In the genomic region with DNA sequence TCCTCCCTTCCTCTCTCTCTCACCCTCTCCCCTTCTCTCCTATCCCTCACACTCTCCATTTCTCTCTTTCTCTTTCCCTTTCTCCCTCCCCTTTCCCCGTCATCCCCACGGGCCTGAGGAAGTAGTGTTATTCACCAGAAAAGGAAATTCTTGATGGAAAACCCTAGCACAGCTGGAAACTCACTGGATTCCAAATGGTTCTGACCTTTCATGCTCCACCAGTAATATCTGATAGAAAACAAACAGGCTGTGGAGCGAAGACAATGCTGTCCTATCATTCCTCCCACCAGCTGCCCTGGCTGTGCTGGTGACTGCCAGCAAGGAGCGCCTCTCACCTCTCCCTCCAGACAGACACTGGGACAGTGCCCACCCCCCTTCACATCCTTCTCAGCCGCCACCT, we compare ENCODE assay signal across 11 mouse cellular contexts. TPM values are rescaled to one million over a fixed set of nuclear protein-coding genes. Genes with fewer than 3 reads are reported as not detected.
DNase-seq lines count a peak whose midpoint lies in the region; ATAC-seq lines count a peak whose summit lies in the region.
"Had no signal": no experiment of that assay in that cellular context is flagged by ENCODE, and none has a peak within 500 bp of the region (broad histone marks: within the 10 kb centered on the region; RNA-seq: fewer than 3 reads in every experiment).

No protein-coding gene starts in this region.

- H3K36me3 ChIP-seq in midbrain, embryonic 12.5 days: peaks cover 15% of the 10 kb centered on the region

- 8% methylated on average over 5 of the region's 5 CpGs for WGBS in midbrain, embryonic 12.5 days

- intact Hi-C loops in heart, postnatal 14 days (cut with DNase I): no loop called here
- intact Hi-C loops in heart, postnatal 10 days (cut with DNase I): no loop called here

- H3K27me3 ChIP-seq in midbrain, embryonic 12.5 days: no peaks in the 10 kb centered on the region; the same call in 1 of the 2 replicates

- 0 out of 2 replicates have a peak overlapping the region, but pooled peaks have one; percentile 32 for H3K9ac ChIP-seq in midbrain, embryonic 12.5 days (replicated peaks)

- peak; percentile 9 to 18 for DNase-seq in heart, adult 18-20 months
- DNase-seq in heart, postnatal 14 days: no peak
- DNase-seq in brain, adult 2 months (ENCODE audit: low read depth, low spot score): peak; percentile 42
- peak; percentile 17 to 28 for DNase-seq in heart, postnatal 10 days
- DNase-seq in T-cell, adult 2 months (ENCODE audit: low spot score): no peak
- DNase-seq in testis, postnatal 10 days (ENCODE audit: low spot score): no peak
- DNase-seq in adrenal gland, postnatal 4 days (ENCODE audit: low spot score in 2 of 2): no peak
- DNase-seq: B cell, adult 2 months had no signal

- peak; percentile 55 for ATAC-seq in midbrain, embryonic 12.5 days (ENCODE audit: low FRiP score, low read depth)
- ATAC-seq: activated CD4-positive, CD25-positive, alpha-beta regulatory T cell, adult 4 months had no signal

- no peaks in the 10 kb centered on the region for H3K9me3 ChIP-seq in midbrain, embryonic 12.5 days

- peak overlapping the region; percentile 46 for H3K4me2 ChIP-seq in midbrain, embryonic 12.5 days (replicated peaks)

- peak overlapping the region; percentile 20; the same call in 1 of the 2 replicates for H3K4me3 ChIP-seq in midbrain, embryonic 12.5 days

- H3K4me1 ChIP-seq in midbrain, embryonic 12.5 days: peaks cover 32% of the 10 kb centered on the region

- peak overlapping the region; percentile 55 for H3K27ac ChIP-seq in midbrain, embryonic 12.5 days (replicated peaks)

RNA-seq across cellular contexts. Expression of a gene that starts 27.9 kb away (rescaled TPM):
- total RNA-seq in heart, adult 18-20 months (2021): under 1 TPM; 0.33 to 0.57 TPM
- total RNA-seq in heart, postnatal 14 days (2021): under 1 TPM; 0.60 to 0.98 TPM
- total RNA-seq in heart, postnatal 10 days (2021): 1 to 10 TPM; 1.3 to 1.5 TPM
- polyA plus RNA-seq in midbrain, embryonic 12.5 days (2016; fragmentation: Nextera tagmentation; extraction: Ambion mirVana): 22.2 and 23.8 TPM in 2 replicates
- 10 to 100 TPM in 1 of 2 experiments, 1 to 10 TPM in 1; 7.2 to 10.8 TPM for total RNA-seq in adrenal gland, postnatal 4 days (2021)
- polyA plus RNA-seq: activated CD4-positive, CD25-positive, alpha-beta regulatory T cell, adult 4 months; liver, adult 2 months had no signal

RNA-seq across cellular contexts. Expression of a gene that starts 37.5 kb away (rescaled TPM):
- not detected for total RNA-seq in heart, adult 18-20 months (2021)
- total RNA-seq in heart, postnatal 14 days (2021): not detected
- not detected for total RNA-seq in heart, postnatal 10 days (2021)
- polyA plus RNA-seq in midbrain, embryonic 12.5 days (2016; fragmentation: Nextera tagmentation; extraction: Ambion mirVana): 0.35 TPM in 1 of 2 replicates, not detected in the other
- total RNA-seq in adrenal gland, postnatal 4 days (2021): under 1 TPM; 0.25 to 0.34 TPM
- total RNA-seq: liver, adult 2 months had no signal
- polyA plus RNA-seq: activated CD4-positive, CD25-positive, alpha-beta regulatory T cell, adult 4 months; liver, adult 2 months had no signal

RNA-seq across cellular contexts. Expression of a gene that starts 42.0 kb away (rescaled TPM):
- total RNA-seq in heart, adult 18-20 months (2021): under 1 TPM; 0.57 to 0.75 TPM
- 1 to 10 TPM in 1 of 2 experiments, under 1 TPM in 1; 0.80 to 1.2 TPM for total RNA-seq in heart, postnatal 14 days (2021)
- 1 to 10 TPM; 1.6 to 1.8 TPM for total RNA-seq in heart, postnatal 10 days (2021)
- polyA plus RNA-seq in midbrain, embryonic 12.5 days (2016; fragmentation: Nextera tagmentation; extraction: Ambion mirVana): 11.1 and 12.2 TPM in 2 replicates
- 10 to 100 TPM; 23.7 to 23.9 TPM for total RNA-seq in adrenal gland, postnatal 4 days (2021)

Comparison
In these comparisons a context has a peak if more than half of its experiments do, and no peak if none do; other contexts are left out.
1. DNase-seq: peak in heart, adult 18-20 months (2 of 2), brain, adult 2 months (single experiment) and heart, postnatal 10 days (2 of 2); none in heart, postnatal 14 days (0 of 2), T-cell, adult 2 months (single experiment), testis, postnatal 10 days (single experiment) and adrenal gland, postnatal 4 days (0 of 2).
2. RNA of a gene that starts 42.0 kb away (total RNA-seq): 23.7 to 23.9 TPM in adrenal gland, postnatal 4 days; 1.6 to 1.8 TPM in heart, postnatal 10 days, 0.80 to 1.2 TPM in heart, postnatal 14 days and 0.57 to 0.75 TPM in heart, adult 18-20 months; every median in the first group is over 4 times any median in the second.